Mouse (Mus musculus) right cerebral cortex, adult 18-20 months (tissue): ENCODE measurements around the gene Gm21983.
A peak's percentile ranks its signal among the peaks of the same experiment; 100 is the strongest.

Experiments used
- DNase-seq: peaks from one replicate; pipeline ENCODE4 v3.0.0; 2022; ENCODE audit warnings: mixed read lengths

The Gm21983 gene

GRCm38 (mm10) chr7:27180837-27181695, at the start of gene Gm21983, which contains the start of gene Mia:
Gm21983 (minus strand) TSS chr7:27181086.
Mia (minus strand) TSS chr7:27181157.
- DNase-seq = no peak

- no peak for DNase-seq
These were observed 48.0 kb upstream of the Gm21983 start for GRCm38 (mm10) chr7:27228865-27229264.

GRCm38 (mm10) chr7:27228281-27228821, 47.5 kb upstream of the Gm21983 start, which contains the start of gene Itpkc:
Itpkc (minus strand) TSS chr7:27228661.
- DNase-seq = peak; percentile 94

- peak; percentile 16 for DNase-seq
These were observed 46.8 kb upstream of the Gm21983 start for GRCm38 (mm10) chr7:27227676-27228075.

- DNase-seq = no peak
These were observed 46.4 kb upstream of the Gm21983 start for GRCm38 (mm10) chr7:27227276-27227675.

- peak; percentile 76 for DNase-seq
These were observed 44.1 kb upstream of the Gm21983 start for GRCm38 (mm10) chr7:27224877-27225575.

GRCm38 (mm10) chr7:27222538-27222937, 41.7 kb upstream of the Gm21983 start:
- DNase-seq = no peak

GRCm38 (mm10) chr7:27221939-27222338, 41.1 kb upstream of the Gm21983 start:
- no peak for DNase-seq

GRCm38 (mm10) chr7:27219937-27220336, 39.1 kb upstream of the Gm21983 start:
- DNase-seq = no peak

GRCm38 (mm10) chr7:27218586-27218985, 37.7 kb upstream of the Gm21983 start:
- DNase-seq = no peak

GRCm38 (mm10) chr7:27212626-27213025, 31.7 kb upstream of the Gm21983 start:
- DNase-seq = no peak

GRCm38 (mm10) chr7:27203730-27204449, 23.0 kb upstream of the Gm21983 start:
- DNase-seq = no peak

- no peak for DNase-seq
These were observed 17.9 kb upstream of the Gm21983 start for GRCm38 (mm10) chr7:27198779-27199178.

- DNase-seq = no peak
These were observed 17.5 kb upstream of the Gm21983 start for GRCm38 (mm10) chr7:27198355-27198754.

- no peak for DNase-seq
These were observed 16.7 kb upstream of the Gm21983 start for GRCm38 (mm10) chr7:27197634-27198033.

GRCm38 (mm10) chr7:27197136-27197535, 16.2 kb upstream of the Gm21983 start:
- DNase-seq = no peak

- peak; percentile 99 for DNase-seq
These were observed 15.1 kb upstream of the Gm21983 start, which contains the start of the genes BC024978 and Snrpa for GRCm38 (mm10) chr7:27195681-27196611. BC024978 (plus strand) TSS chr7:27195781. Snrpa (minus strand) TSS chr7:27196271.

- no peak for DNase-seq
These were observed 12.8 kb upstream of the Gm21983 start for GRCm38 (mm10) chr7:27193731-27194130.

- no peak for DNase-seq
These were observed 11.5 kb upstream of the Gm21983 start for GRCm38 (mm10) chr7:27192434-27192833.

- no peak for DNase-seq
These were observed 8.5 kb upstream of the Gm21983 start for GRCm38 (mm10) chr7:27189271-27189931.

- DNase-seq = no peak
These were observed 5.1 kb upstream of the Gm21983 start for GRCm38 (mm10) chr7:27185986-27186385.
